Mouse (Mus musculus) heart, adult 8-10 months (tissue): ENCODE measurements around the gene Rad51ap1. TPM values are rescaled to one million over a fixed set of nuclear protein-coding genes. Genes with fewer than 3 reads are reported as not detected.

ENCODE experiments used
- total RNA-seq, 4 experiments: library from RNA; stranded (reverse); gene quantifications; 2 replicates each; pipeline ENCODE4 v1.2.4; 2022

Rad51ap1 gene
- total RNA-seq, 4 experiments from 2014 or later, result 0.41 to 1.2 (median 0.75) TPM; not detected in 1

Other genes starting within 250 kb of the Rad51ap1 start
- gene Kcna6, start 198.9 kb downstream of the Rad51ap1 start, total RNA-seq, result 1 to 10 TPM in 2 of 4 experiments, under 1 TPM in 2; 0.72 to 1.2 (median 0.95) TPM
- 100 to 1,000 TPM; 719 to 786 (median 769) TPM for gene Ndufa9, start 90.5 kb downstream of the Rad51ap1 start, total RNA-seq
- gene Akap3, start 86.5 kb downstream of the Rad51ap1 start, total RNA-seq, result not detected
- gene Dyrk4, start 17.7 kb downstream of the Rad51ap1 start, total RNA-seq, result not detected
- 10 to 100 TPM in 2 of 4 experiments, 1 to 10 TPM in 2; 8.3 to 15.4 (median 10.5) TPM for gene D6Wsu163e, start 375 bp upstream of the Rad51ap1 start, total RNA-seq
- gene Fgf6, start 76.0 kb upstream of the Rad51ap1 start, total RNA-seq, result under 1 TPM; 0.31 to 0.68 (median 0.55) TPM
- not detected for gene Fgf23, start 133.3 kb upstream of the Rad51ap1 start, total RNA-seq
- gene Tigar, start 170.0 kb upstream of the Rad51ap1 start, total RNA-seq, result 10 to 100 TPM; 51.8 to 65.8 (median 59.1) TPM
- gene Ccnd2, start 212.6 kb upstream of the Rad51ap1 start, total RNA-seq, result 100 to 1,000 TPM; 113 to 158 (median 137) TPM